Mouse (Mus musculus) ovary, postnatal 36 days (tissue): Measurements from ENCODE around the gene Mapk14.

Experiments used
- DNase-seq: peaks from one replicate; pipeline ENCODE4 v3.0.0; 2022; ENCODE audit warnings: low spot score, mixed read lengths

The Mapk14 gene

GRCm38 (mm10) chr17:28690776-28691686 lies at the start of gene Mapk14:
TSS of gene Mapk14 (plus strand) at chr17:28691329.
- DNase-seq = peak; percentile 100

- no peak for DNase-seq
Measured at GRCm38 (mm10) chr17:28643697-28644096, 47.4 kb upstream of the Mapk14 start.

- no peak for DNase-seq
Measured at GRCm38 (mm10) chr17:28644112-28644511, 47.0 kb upstream of the Mapk14 start.

GRCm38 (mm10) chr17:28646221-28646620 lies 44.9 kb upstream of the Mapk14 start:
- DNase-seq = no peak

GRCm38 (mm10) chr17:28648607-28649370 lies 42.3 kb upstream of the Mapk14 start:
- DNase-seq = peak; percentile 46

GRCm38 (mm10) chr17:28650268-28650667 lies 40.9 kb upstream of the Mapk14 start:
- DNase-seq = peak; percentile 14

GRCm38 (mm10) chr17:28657936-28658335 lies 33.2 kb upstream of the Mapk14 start:
- DNase-seq = no peak

- no peak for DNase-seq
Measured at GRCm38 (mm10) chr17:28659564-28659963, 31.6 kb upstream of the Mapk14 start.

- no peak for DNase-seq
Measured at GRCm38 (mm10) chr17:28682311-28683084, 8.6 kb upstream of the Mapk14 start.

- no peak for DNase-seq
Measured at GRCm38 (mm10) chr17:28683601-28684000, 7.5 kb upstream of the Mapk14 start.

- DNase-seq = no peak
Measured at GRCm38 (mm10) chr17:28684631-28685030, 6.5 kb upstream of the Mapk14 start.

GRCm38 (mm10) chr17:28687354-28687753 lies 3.8 kb upstream of the Mapk14 start:
- DNase-seq = no peak

GRCm38 (mm10) chr17:28689586-28690283 lies 1.4 kb upstream of the Mapk14 start, which contains the start of gene Slc26a8:
TSS of gene Slc26a8 (minus strand) at chr17:28690233.
- peak; percentile 31 for DNase-seq

GRCm38 (mm10) chr17:28691687-28692340 lies 685 bp downstream of the Mapk14 start:
- DNase-seq = peak; percentile 65

GRCm38 (mm10) chr17:28692341-28692710 lies 1.2 kb downstream of the Mapk14 start:
- DNase-seq = peak; percentile 47

GRCm38 (mm10) chr17:28693086-28693485 lies 2.0 kb downstream of the Mapk14 start:
- DNase-seq = no peak

- DNase-seq = no peak
Measured at GRCm38 (mm10) chr17:28694078-28694477, 2.9 kb downstream of the Mapk14 start.

GRCm38 (mm10) chr17:28694832-28695231 lies 3.7 kb downstream of the Mapk14 start:
- no peak for DNase-seq

- DNase-seq = no peak
Measured at GRCm38 (mm10) chr17:28696641-28697040, 5.5 kb downstream of the Mapk14 start.

GRCm38 (mm10) chr17:28697290-28698195 lies 6.4 kb downstream of the Mapk14 start:
- no peak for DNase-seq
